Mouse (Mus musculus): Measurements from ENCODE around the gene Pum2. TPM values are rescaled to one million over a fixed set of nuclear protein-coding genes. Genes with fewer than 3 reads are reported as not detected.
A peak's percentile ranks its signal among the peaks of the same experiment; 100 is the strongest.
"Not testable (repeated sequence)": the region's sequence is repeated elsewhere in the genome, so short reads cannot be mapped to it uniquely, and the experiment has no call there.

The Pum2 gene
- total RNA-seq (2021): 100 to 1,000 TPM; 146 to 157 TPM
- long read RNA-seq, full-length matches to known transcripts: 3 of 15 reads
- long read RNA-seq, partial matches to known transcripts: 5 of 15 reads
- long read RNA-seq, other reads (novel, unspliced or antisense): 7 of 15 reads

GRCm38 (mm10) chr12:8673974-8674306, at the start of gene Pum2:
Gene Pum2 (plus strand): TSS chr12:8674134.
- DNase-seq (ENCODE audit: low spot score in 2 of 2): peak; percentile 85 to 94

DNA sequence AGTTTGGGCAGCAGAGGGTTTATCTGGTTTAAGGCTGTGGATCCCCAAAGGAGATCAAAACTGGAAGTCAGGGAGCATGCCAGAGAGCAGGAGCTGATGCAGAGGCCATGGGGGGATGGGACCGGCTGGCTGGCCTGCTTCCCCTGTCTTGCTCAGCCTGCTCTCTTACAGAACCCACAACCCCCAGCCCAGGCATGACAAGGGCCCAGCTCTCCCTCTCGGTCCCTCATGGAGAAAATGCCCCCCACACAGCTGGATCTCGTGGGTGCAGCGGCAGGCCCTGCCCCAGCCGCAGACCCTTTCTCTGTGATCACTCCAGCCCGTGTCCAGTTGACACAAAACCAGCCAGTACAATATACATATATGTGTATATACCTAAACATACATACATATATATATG, 44.4 kb upstream of the Pum2 start:
- no peak for DNase-seq (ENCODE audit: low spot score in 2 of 2)

- DNase-seq (ENCODE audit: low spot score in 2 of 2): no peak
Observed at GRCm38 (mm10) chr12:8631691-8632090, 42.2 kb upstream of the Pum2 start.

DNA sequence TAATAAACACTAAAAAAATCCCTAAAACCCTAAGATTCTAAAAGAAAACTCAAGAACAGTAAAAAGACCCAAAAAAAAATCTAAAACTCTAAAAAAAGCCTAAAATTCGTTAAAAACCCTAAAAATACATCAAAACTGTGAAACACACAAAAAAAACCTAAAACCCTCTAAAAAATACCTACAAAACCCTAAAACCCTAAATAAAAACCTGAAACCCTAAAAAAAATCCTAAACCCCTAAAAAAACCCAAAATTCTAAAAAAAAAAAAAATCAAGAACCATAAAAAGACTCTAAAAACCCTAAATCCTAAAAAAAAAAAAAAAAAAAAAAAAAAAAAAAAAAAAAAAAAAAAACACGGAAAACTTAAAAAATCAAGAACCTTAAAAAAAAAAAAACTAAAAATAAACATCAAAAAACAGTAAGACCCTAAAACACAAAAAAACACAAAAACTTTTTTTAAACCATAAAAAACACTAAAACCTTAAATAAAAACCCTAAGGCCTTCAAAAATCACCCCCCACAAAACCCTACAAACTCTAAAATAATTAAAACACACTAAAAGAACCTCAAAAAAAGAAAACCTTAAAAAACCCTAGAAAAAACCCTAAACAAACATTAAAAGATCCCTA, 41.1 kb upstream of the Pum2 start:
- no peak for DNase-seq (ENCODE audit: low spot score in 2 of 2)

DNA sequence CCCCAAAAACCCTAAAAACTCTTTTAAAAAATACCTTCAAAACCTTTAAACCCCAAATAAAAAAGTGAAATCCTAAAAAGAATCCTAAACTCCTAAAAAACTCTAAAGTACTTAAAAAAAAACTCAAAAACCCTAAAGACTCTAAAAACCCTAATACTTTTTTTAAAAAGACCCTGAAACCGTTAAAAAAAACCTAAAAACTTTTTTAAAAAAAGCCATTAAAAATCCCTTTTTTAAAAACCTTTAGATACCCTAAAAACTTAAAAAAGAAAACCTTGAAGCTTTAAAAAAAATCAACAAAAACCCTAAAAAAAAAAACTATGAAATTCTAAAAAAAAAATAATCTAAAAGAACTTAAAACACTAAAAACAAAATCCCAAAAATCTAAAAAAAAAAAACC, 39.6 kb upstream of the Pum2 start:
- DNase-seq (ENCODE audit: low spot score in 2 of 2): no peak

- DNase-seq (ENCODE audit: low spot score in 2 of 2): no peak
Observed at GRCm38 (mm10) chr12:8635546-8635945, 38.4 kb upstream of the Pum2 start.

DNA sequence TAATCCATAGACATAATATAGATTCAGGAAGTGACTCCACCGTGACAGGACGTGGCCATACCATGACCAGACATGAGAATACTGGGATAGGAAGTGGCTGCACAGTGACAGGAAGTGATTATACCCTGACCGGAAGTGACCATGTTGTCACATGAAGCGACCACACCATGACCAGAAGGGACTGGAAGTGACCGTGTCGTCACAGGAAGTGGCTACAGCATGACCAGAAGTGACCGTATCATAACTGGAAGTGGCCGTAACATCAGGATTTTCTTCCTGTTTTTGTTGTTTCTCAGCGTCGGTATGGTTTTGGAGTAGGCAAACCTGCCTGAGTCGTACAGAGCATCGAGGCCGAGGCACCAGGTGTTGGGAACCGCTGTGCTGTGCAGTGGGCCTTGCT, 37.0 kb upstream of the Pum2 start:
- no peak for DNase-seq (ENCODE audit: low spot score in 2 of 2)

DNA sequence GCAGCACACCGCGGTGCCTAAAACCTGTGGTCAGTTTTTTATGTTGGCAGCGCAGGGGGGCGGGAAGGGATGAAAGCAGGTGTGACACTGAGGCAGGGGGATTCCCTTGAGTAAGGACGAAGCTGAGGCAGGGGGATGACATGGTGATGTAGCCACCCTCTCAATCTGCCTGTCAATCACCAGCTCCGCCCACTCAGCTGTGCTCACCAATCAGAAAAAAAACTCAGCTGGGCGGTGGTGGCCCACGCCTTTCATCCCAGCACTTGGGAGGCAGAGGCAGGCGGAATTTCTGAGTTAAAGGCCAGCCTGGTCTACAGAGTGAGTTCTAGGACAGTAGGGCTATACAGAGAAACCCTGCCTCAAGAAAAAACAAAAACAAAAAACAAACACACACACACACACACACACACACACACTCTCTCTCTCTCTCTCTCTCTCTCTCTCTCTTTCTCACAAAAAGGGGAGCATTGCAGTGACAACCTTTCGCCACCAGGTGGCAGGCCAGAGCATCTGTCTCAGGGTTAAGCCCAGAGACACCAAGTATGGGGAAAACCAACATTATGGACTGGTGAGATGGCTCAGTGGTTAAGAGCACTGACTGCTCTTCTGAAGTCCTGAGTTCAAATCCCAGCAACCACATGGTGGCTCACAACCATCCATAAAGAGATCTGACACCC, 35.4 kb upstream of the Pum2 start:
- peak; percentile 77 to 81 for DNase-seq (ENCODE audit: low spot score in 2 of 2)

DNA sequence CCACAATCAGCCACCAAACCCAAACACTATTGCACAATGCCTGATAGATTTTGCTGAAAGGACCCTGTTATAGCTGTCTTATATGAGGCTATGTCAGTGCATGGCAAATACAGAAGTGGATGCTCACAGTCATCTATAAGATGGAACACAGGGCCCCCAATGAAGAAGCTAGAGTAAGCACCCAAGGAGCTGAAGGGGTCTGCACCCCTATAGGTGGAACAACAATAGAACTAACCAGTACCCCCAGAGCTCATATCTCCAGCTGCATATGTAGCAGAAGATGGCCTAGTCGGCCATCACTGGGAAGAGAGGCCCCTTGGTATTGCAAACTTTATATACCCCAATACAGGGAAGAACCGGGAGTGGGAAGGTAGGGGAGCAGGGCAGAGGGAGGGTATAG, 33.7 kb upstream of the Pum2 start:
- DNase-seq (ENCODE audit: low spot score in 2 of 2): not testable (repeated sequence)

DNA sequence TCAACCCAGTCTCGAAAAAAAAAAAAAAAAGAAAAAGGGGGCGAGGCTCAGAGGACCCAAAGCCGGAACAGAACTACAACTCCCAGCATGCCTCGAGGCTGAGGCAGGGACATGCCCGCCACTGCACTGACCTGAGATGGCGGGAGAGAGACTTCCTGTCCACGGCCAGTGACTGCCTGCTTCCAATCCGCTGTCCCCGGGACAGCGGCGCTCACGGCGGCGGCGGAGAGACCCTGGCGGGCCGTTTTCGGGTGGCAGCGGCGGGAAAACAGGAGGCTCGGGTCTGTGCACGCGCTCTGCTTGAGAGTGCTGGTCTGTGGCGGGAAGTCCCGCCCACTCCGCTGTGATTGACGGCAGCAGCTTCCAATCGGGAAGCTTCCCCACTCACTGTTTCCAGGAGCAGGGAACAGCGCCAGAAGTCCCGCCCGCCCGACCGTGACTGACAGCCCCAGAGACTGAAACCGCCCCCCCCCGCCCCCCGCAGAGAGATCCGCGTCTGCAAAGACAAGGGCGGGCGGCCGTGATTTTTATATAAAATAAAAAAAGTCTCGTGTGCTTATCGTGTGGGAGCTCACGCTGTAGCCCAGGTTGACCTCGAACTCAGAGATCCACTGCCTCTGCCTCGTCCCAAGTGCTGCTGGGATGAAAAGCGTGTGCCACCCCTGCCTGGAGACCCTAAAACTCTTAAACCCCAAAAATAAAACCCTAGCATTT, 33.1 kb upstream of the Pum2 start:
- DNase-seq (ENCODE audit: low spot score in 2 of 2): peak; percentile 100

- DNase-seq (ENCODE audit: low spot score in 2 of 2): peak in 1 of 2 experiments; percentile 40
Observed at GRCm38 (mm10) chr12:8641425-8641735, 32.6 kb upstream of the Pum2 start.

DNA sequence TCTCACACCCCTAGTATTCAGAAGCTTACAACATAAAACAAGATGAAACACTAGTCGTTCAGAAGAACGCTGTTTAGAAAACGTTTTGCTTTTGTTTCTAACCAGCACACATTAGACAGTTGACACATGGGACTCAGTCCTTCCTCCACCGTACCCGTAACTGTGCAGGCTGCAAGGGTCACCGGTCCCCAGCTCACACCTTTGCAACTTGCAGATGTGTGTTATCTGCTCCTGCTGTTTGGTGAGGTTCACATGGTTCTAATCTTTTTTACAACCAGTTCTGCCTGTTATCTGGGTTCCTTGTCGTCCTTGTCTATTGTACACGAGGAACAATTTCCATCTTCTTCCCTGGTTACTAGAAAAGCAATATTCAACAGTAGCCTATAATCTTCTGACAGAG, 25.7 kb upstream of the Pum2 start:
- DNase-seq (ENCODE audit: low spot score in 2 of 2): not testable (repeated sequence)

- not testable (repeated sequence) for DNase-seq (ENCODE audit: low spot score in 2 of 2)
Observed at GRCm38 (mm10) chr12:8650027-8650426, 23.9 kb upstream of the Pum2 start.

GRCm38 (mm10) chr12:8656596-8656995, 17.3 kb upstream of the Pum2 start:
- DNase-seq (ENCODE audit: low spot score in 2 of 2): no peak

DNA sequence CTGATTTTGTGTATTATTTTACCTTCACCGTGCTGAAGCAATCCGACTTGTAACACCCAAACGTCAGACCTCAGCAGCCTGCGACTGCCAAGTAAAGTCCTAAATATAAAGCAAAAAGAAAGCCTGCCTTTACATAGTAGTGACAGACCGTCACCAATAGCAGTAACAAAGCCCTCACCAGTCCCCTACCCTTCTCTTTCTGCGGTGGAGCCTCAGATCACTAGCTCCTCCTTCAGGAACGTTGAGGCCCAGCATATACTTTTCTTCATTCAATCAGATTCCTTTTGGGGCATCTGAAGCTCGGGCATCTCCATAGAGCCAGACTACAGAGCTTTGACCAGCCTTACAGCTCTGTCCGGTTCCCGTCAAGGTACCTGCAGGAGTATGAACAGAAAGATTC, 16.8 kb upstream of the Pum2 start:
- DNase-seq (ENCODE audit: low spot score in 2 of 2): no peak

DNA sequence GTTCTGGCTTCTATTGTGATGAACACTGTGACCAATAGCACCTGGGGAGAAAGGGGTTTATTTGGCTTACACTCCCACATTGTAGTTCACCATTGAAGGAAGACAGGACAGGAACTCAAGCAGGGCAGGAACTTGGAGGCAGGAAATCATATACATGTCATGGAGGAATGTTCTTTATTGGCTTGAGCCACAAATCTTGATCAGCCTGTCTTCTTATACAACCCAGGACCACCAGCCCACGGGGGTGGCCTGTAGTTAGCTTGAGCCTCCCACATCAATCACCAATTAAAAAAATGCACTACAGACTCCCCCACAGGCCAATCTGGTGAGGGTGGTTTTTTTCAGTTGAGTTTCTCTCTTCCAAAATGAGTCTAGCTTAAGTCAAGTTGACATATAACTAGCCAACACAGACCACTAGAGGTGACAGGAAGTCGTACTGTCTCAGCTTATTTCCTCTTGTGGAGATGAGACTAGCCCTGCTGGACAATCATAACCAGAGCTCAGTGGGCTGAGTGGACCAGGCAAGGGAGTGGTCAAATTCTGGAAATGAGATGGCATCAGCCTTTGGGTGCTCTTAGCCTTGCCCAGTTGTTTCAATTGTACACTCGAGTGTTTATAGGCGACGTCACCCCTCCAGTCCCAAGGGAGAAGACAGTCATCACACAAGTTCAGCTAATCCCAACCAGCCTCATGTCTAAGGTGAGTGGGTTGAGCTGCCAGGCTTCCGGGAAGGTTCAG, 16.1 kb upstream of the Pum2 start:
- no peak for DNase-seq (ENCODE audit: low spot score in 2 of 2)

- DNase-seq (ENCODE audit: low spot score in 2 of 2): no peak
Observed at GRCm38 (mm10) chr12:8659406-8660279, 14.3 kb upstream of the Pum2 start.

GRCm38 (mm10) chr12:8661747-8662146, 12.2 kb upstream of the Pum2 start:
- no peak for DNase-seq (ENCODE audit: low spot score in 2 of 2)

- DNase-seq (ENCODE audit: low spot score in 2 of 2): no peak
Observed at GRCm38 (mm10) chr12:8662175-8662574, 11.8 kb upstream of the Pum2 start.

DNA sequence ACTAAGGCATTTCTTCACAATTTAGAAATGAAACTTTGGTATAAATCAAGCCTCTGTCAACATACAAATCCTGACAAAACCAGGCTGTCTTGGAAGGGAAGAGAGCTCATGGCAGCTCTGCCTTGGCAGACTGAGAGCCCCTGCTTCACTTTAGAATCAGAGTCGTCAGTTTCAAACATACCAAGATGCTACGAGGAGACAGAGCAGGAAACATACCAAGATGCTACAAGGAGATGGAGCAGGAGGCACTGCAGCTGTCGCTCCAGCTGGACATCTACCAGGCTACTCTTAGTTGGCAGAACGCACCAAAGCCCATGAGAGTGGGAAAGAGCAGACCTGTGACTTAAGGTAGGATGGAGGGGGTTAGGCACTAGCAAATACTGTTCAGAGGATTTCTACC, 11.2 kb upstream of the Pum2 start:
- DNase-seq (ENCODE audit: low spot score in 2 of 2): no peak
